Mouse (Mus musculus) c-Kit-positive CD71-positive TER-119-negative erythroid progenitor cells, embryonic 14.5 days (primary cell): Measurements from ENCODE around the gene Ttll12.
A peak's percentile ranks its signal among the peaks of the same experiment; 100 is the strongest.

Source experiments
- DNase-seq: peaks from one replicate; pipeline ENCODE4 v3.0.0-alpha.2; 2013; ENCODE audit warnings: low read depth

Ttll12 gene

GRCm38 (mm10) chr15:83563327-83563856, 31.6 kb downstream of the Ttll12 start, which contains the start of the genes Tspo and Mcat:
Tspo (plus strand) TSS chr15:83563592.
Mcat (minus strand) TSS chr15:83563787.
- no peak for DNase-seq

- DNase-seq, result peak; percentile 58
These were observed 32.2 kb downstream of the Ttll12 start for GRCm38 (mm10) chr15:83562626-83563270.

GRCm38 (mm10) chr15:83560941-83561477, 33.9 kb downstream of the Ttll12 start:
- DNase-seq, result no peak

- peak; percentile 80 for DNase-seq
These were observed 39.6 kb downstream of the Ttll12 start for GRCm38 (mm10) chr15:83555161-83555974.

GRCm38 (mm10) chr15:83553831-83554230, 41.1 kb downstream of the Ttll12 start:
- DNase-seq, result no peak

- no peak for DNase-seq
These were observed 44.8 kb downstream of the Ttll12 start for GRCm38 (mm10) chr15:83550137-83550536.

- no peak for DNase-seq
These were observed 47.8 kb downstream of the Ttll12 start for GRCm38 (mm10) chr15:83547144-83547543.

- no peak for DNase-seq
These were observed 48.9 kb downstream of the Ttll12 start for GRCm38 (mm10) chr15:83546029-83546428.

GRCm38 (mm10) chr15:83541647-83542287, 53.2 kb downstream of the Ttll12 start:
- DNase-seq, result no peak

GRCm38 (mm10) chr15:83539905-83540304, 55.1 kb downstream of the Ttll12 start:
- no peak for DNase-seq

GRCm38 (mm10) chr15:83538855-83539254, 56.1 kb downstream of the Ttll12 start:
- DNase-seq, result no peak

- DNase-seq, result no peak
These were observed 59.1 kb downstream of the Ttll12 start for GRCm38 (mm10) chr15:83535890-83536231.

- DNase-seq, result no peak
These were observed 59.7 kb downstream of the Ttll12 start for GRCm38 (mm10) chr15:83534960-83535889.

GRCm38 (mm10) chr15:83532606-83533005, 62.4 kb downstream of the Ttll12 start:
- DNase-seq, result no peak

- DNase-seq, result no peak
These were observed 62.9 kb downstream of the Ttll12 start for GRCm38 (mm10) chr15:83531961-83532469.

GRCm38 (mm10) chr15:83530688-83531087, 64.3 kb downstream of the Ttll12 start:
- DNase-seq, result no peak

GRCm38 (mm10) chr15:83530233-83530632, 64.7 kb downstream of the Ttll12 start:
- no peak for DNase-seq

GRCm38 (mm10) chr15:83529765-83530164, 65.2 kb downstream of the Ttll12 start:
- no peak for DNase-seq

- DNase-seq, result no peak
These were observed 66.1 kb downstream of the Ttll12 start for GRCm38 (mm10) chr15:83528892-83529291.

GRCm38 (mm10) chr15:83527747-83528146, 67.2 kb downstream of the Ttll12 start:
- no peak for DNase-seq

GRCm38 (mm10) chr15:83527092-83527437, 67.9 kb downstream of the Ttll12 start:
- no peak for DNase-seq
